Mouse (Mus musculus) MEL (cell line): ENCODE results near the gene Gls. TPM values are rescaled to one million over a fixed set of nuclear protein-coding genes. Genes with fewer than 3 reads are reported as not detected.

Experiments used
- DNase-seq: peaks from one replicate; pipeline ENCODE4 v3.0.0; 2011; ENCODE audit warnings: low read depth, low spot score
- H3K27ac ChIP-seq: 2 replicates; pipeline ENCODE4 v1.5.1; 2012; ENCODE audit warnings: low read depth, mild to moderate bottlenecking, control low read depth, low read length, moderate library complexity; ENCODE audit not compliant: control insufficient read depth
- H3K27me3 ChIP-seq, 2 experiments: fragments of 150-350 bp in 1 of 2; sonication (generic) in 1 of 2; 2 replicates each; pipeline ENCODE4 v1.6.1; 2012; ENCODE audit warnings: low read length in 2 of 2, mild to moderate bottlenecking in 2 of 2, improper control_type of control experiment in 1 of 2, moderate library complexity in 1 of 2; ENCODE audit not compliant: insufficient read depth in 2 of 2, control insufficient read depth in 1 of 2
- H3K36me3 ChIP-seq, 2 experiments: 2 replicates each; pipeline ENCODE4 v1.6.1; 2012 to 2014; ENCODE audit warnings: low read length in 2 of 2, improper control_type of control experiment in 1 of 2, inconsistent platforms in 1 of 2, mild to moderate bottlenecking in 1 of 2; ENCODE audit not compliant: insufficient read depth in 2 of 2, control insufficient read depth in 1 of 2
- H3K4me1 ChIP-seq, 2 experiments: fragments of 150-350 bp in 1 of 2; sonication (generic) in 1 of 2; 2 replicates each; pipeline ENCODE4 v1.6.1; 2012; ENCODE audit warnings: low read length in 2 of 2, improper control_type of control experiment in 1 of 2, mild to moderate bottlenecking in 1 of 2; ENCODE audit not compliant: insufficient read depth in 2 of 2, control insufficient read depth in 1 of 2
- H3K4me3 ChIP-seq, 2 experiments: fragments of 150-350 bp in 1 of 2; sonication (generic) in 1 of 2; 2 replicates each; pipeline ENCODE4 v1.5.1; 2012; ENCODE audit warnings: low read depth in 2 of 2, low read length in 2 of 2, mild to moderate bottlenecking in 2 of 2, moderate library complexity in 2 of 2, control low read depth in 1 of 2, improper control_type of control experiment in 1 of 2; ENCODE audit not compliant: control insufficient read depth in 1 of 2, insufficient read depth in 1 of 2
- H3K79me2 ChIP-seq: 2 replicates; pipeline ENCODE4 v1.6.1; 2012; ENCODE audit warnings: mild to moderate bottlenecking, low read length, moderate library complexity; ENCODE audit not compliant: control insufficient read depth, poor library complexity, insufficient read depth
- H3K9ac ChIP-seq: 2 replicates; pipeline ENCODE4 v1.6.1; 2012; ENCODE audit warnings: low read depth, mild to moderate bottlenecking, control low read depth, low read length, moderate library complexity; ENCODE audit not compliant: control insufficient read depth, poor library complexity, severe bottlenecking
- H3K9me3 ChIP-seq: fragments of 150-350 bp; sonication (generic); replicated peaks from 2 replicates; pipeline ENCODE4 v1.6.1; 2012; ENCODE audit warnings: mild to moderate bottlenecking, low read length, improper control_type of control experiment, moderate library complexity; ENCODE audit not compliant: insufficient read depth
- BHLHE40 ChIP-seq: IDR thresholded peaks from 2 replicates; pipeline ENCODE4 v1.6.1; 2012; ENCODE audit warnings: low read depth, mild to moderate bottlenecking, inconsistent platforms, low read length, improper control_type of control experiment, borderline replicate concordance
- CHD1 ChIP-seq: IDR thresholded peaks from 2 replicates; pipeline ENCODE4 v1.6.1; 2012; ENCODE audit warnings: low read depth, mild to moderate bottlenecking, inconsistent platforms, low read length, improper control_type of control experiment
- CHD2 ChIP-seq: IDR thresholded peaks from 2 replicates; pipeline ENCODE4 v1.6.1; 2011; ENCODE audit warnings: low read length, improper control_type of control experiment
- ELF1 ChIP-seq: IDR thresholded peaks from 2 replicates; pipeline ENCODE4 v1.6.1; 2014; ENCODE audit warnings: low read depth, mild to moderate bottlenecking, inconsistent platforms, low read length, improper control_type of control experiment, moderate library complexity
- EP300 ChIP-seq, 2 experiments: IDR thresholded peaks; 2 replicates each; pipeline ENCODE4 v1.6.1; 2011; ENCODE audit warnings: improper control_type of control experiment in 2 of 2, low read length in 2 of 2, low read depth in 1 of 2, mild to moderate bottlenecking in 1 of 2
- ETS1 ChIP-seq: IDR thresholded peaks from 2 replicates; pipeline ENCODE4 v1.6.1; 2012; ENCODE audit warnings: low read depth, mild to moderate bottlenecking, inconsistent platforms, low read length, improper control_type of control experiment, moderate library complexity
- GABPA ChIP-seq: IDR thresholded peaks from 2 replicates; pipeline ENCODE4 v1.6.1; 2012; ENCODE audit warnings: low read depth, mild to moderate bottlenecking, inconsistent platforms, low read length, improper control_type of control experiment, moderate library complexity
- HCFC1 ChIP-seq: IDR thresholded peaks from 2 replicates; pipeline ENCODE4 v1.6.1; 2012; ENCODE audit warnings: low read depth, mild to moderate bottlenecking, inconsistent platforms, low read length, improper control_type of control experiment, moderate library complexity
- JUND ChIP-seq: IDR thresholded peaks from 2 replicates; pipeline ENCODE4 v1.6.1; 2011; ENCODE audit warnings: low read depth, mild to moderate bottlenecking, improper control_type of control experiment, low read length
- KAT2A ChIP-seq: conservative IDR thresholded peaks from 2 replicates; pipeline ENCODE4 v1.6.1; 2012; ENCODE audit warnings: low read depth, low read length, improper control_type of control experiment, inconsistent platforms
- MAFK ChIP-seq: IDR thresholded peaks from 2 replicates; pipeline ENCODE4 v1.6.1; 2011; ENCODE audit warnings: low read depth, mild to moderate bottlenecking, low read length, improper control_type of control experiment, borderline replicate concordance
- MAX ChIP-seq: IDR thresholded peaks from 2 replicates; pipeline ENCODE4 v1.6.1; 2011; ENCODE audit warnings: low read length, improper control_type of control experiment
- MAZ ChIP-seq: IDR thresholded peaks from 2 replicates; pipeline ENCODE4 v1.6.1; 2012; ENCODE audit warnings: low read depth, mild to moderate bottlenecking, inconsistent platforms, low read length, improper control_type of control experiment
- MEF2A ChIP-seq: IDR thresholded peaks from 2 replicates; pipeline ENCODE4 v1.6.1; 2014; ENCODE audit warnings: low read depth, mild to moderate bottlenecking, inconsistent platforms, low read length, improper control_type of control experiment; ENCODE audit not compliant: poor library complexity, insufficient replicate concordance, severe bottlenecking; ENCODE audit errors: extremely low read depth
- MYC ChIP-seq: IDR thresholded peaks from 2 replicates; pipeline ENCODE4 v1.6.1; 2011; ENCODE audit warnings: low read depth, mild to moderate bottlenecking, low read length, improper control_type of control experiment, moderate library complexity
- NELFE ChIP-seq: IDR thresholded peaks from 2 replicates; pipeline ENCODE4 v1.6.1; 2011; ENCODE audit warnings: low read depth, low read length, improper control_type of control experiment
- POLR2A ChIP-seq, 2 experiments: IDR thresholded peaks; 2 replicates each; pipeline ENCODE4 v1.6.1; 2011 to 2012; ENCODE audit warnings: low read length in 2 of 2, mild to moderate bottlenecking in 2 of 2, control low read depth in 1 of 2, improper control_type of control experiment in 1 of 2, low read depth in 1 of 2, moderate library complexity in 1 of 2; ENCODE audit not compliant: control insufficient read depth in 1 of 2, insufficient read depth in 1 of 2, poor library complexity in 1 of 2
- POLR2AphosphoS5 ChIP-seq: IDR thresholded peaks from 2 replicates; pipeline ENCODE4 v1.6.1; 2012; ENCODE audit warnings: low read depth, borderline replicate concordance, mild to moderate bottlenecking, inconsistent platforms, low read length, moderate library complexity, mixed read lengths
- RAD21 ChIP-seq: IDR thresholded peaks from 2 replicates; pipeline ENCODE4 v1.6.1; 2011; ENCODE audit warnings: mild to moderate bottlenecking, low read depth, low read length, improper control_type of control experiment
- RCOR1 ChIP-seq: IDR thresholded peaks from 2 replicates; pipeline ENCODE4 v1.6.1; 2012; ENCODE audit warnings: low read depth, mild to moderate bottlenecking, inconsistent platforms, low read length, improper control_type of control experiment
- SIN3A ChIP-seq: IDR thresholded peaks from 2 replicates; pipeline ENCODE4 v1.6.1; 2012; ENCODE audit warnings: low read length, improper control_type of control experiment, inconsistent platforms
- TAL1 ChIP-seq: IDR thresholded peaks from 2 replicates; pipeline ENCODE4 v1.6.1; 2012; ENCODE audit warnings: mild to moderate bottlenecking, inconsistent platforms, low read length, moderate library complexity, mixed read lengths
- TBP ChIP-seq: IDR thresholded peaks from 2 replicates; pipeline ENCODE4 v1.8.0; 2011; ENCODE audit warnings: low read depth, low read length, improper control_type of control experiment
- USF1 ChIP-seq: IDR thresholded peaks from 2 replicates; pipeline ENCODE4 v1.6.1; 2014; ENCODE audit warnings: low read depth, mild to moderate bottlenecking, inconsistent platforms, low read length, improper control_type of control experiment, moderate library complexity
- ZC3H11A ChIP-seq: IDR thresholded peaks from 2 replicates; pipeline ENCODE4 v1.6.1; 2012; ENCODE audit warnings: low read depth, mild to moderate bottlenecking, inconsistent platforms, low read length, improper control_type of control experiment
- ZKSCAN1 ChIP-seq: IDR thresholded peaks from 2 replicates; pipeline ENCODE4 v1.6.1; 2012; ENCODE audit warnings: low read depth, mild to moderate bottlenecking, inconsistent platforms, low read length, improper control_type of control experiment, moderate library complexity
- ZMIZ1 ChIP-seq: IDR thresholded peaks from 2 replicates; pipeline ENCODE4 v1.6.1; 2012; ENCODE audit warnings: low read depth, mild to moderate bottlenecking, inconsistent platforms, low read length, improper control_type of control experiment, moderate library complexity
- ZNF384 ChIP-seq: IDR thresholded peaks from 2 replicates; pipeline ENCODE4 v1.6.1; 2012; ENCODE audit warnings: low read depth, mild to moderate bottlenecking, inconsistent platforms, low read length, improper control_type of control experiment
- polyA plus RNA-seq, 2 experiments: library from polyadenylated mRNA; stranded (reverse) in 1 of 2; unstranded in 1 of 2; fragments of >175 nt in 1 of 2; fragments of >200 nt in 1 of 2; gene quantifications; 2 replicates each; pipeline versions ENCODE4 v1.2.1 to v1.2.4; 2012; ENCODE audit warnings: low replicate concordance in 2 of 2, low read depth in 1 of 2; ENCODE audit not compliant: insufficient read length in 2 of 2, insufficient read depth in 1 of 2, missing spikeins in 1 of 2
- total RNA-seq: library from RNA; depleted of rRNA; stranded (reverse); fragments of 300-350 nt; gene quantifications from 2 replicates; pipeline ENCODE4 v1.2.3, GENCODE M21; 2012

Gls gene
- total and polyA plus RNA-seq, 3 experiments = 57.2 to 121 (median 91.9) TPM

DNA sequence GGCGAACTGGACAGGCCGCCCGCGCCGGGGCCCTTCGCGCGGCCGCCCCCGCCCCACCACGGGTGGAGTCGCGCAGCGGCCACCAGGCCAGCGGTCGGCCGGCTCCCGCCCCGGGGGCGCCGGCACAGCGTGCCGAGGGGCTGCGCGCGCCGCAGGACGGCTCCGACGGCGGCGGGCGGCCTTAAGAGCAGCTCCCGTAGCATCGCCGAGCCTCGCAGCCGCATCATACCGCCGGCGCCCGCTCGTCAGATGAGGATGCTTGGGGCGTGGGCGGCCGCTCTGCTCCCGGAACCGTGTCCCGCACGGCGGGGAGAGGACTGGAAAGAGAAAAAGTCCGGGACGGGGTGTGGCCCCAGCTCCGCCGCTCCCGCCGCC, 279 bp downstream of the Gls start:
- no peak for DNase-seq
- Histone ChIP-seq H3K9me3 (no peaks in the 10 kb centered on the region), H3K27ac (peak overlapping the region; percentile 82), H3K4me1 (peaks cover 3 to 13% of the 10 kb centered on the region in 2 experiments; a peak in 3 of 4 replicates), H3K9ac (peak overlapping the region; percentile 99), H3K79me2 (peaks cover 35% of the 10 kb centered on the region), H3K4me3 (peak overlapping the region; percentile 83 to 97), H3K36me3 (peaks cover 0 to 22% of the 10 kb centered on the region in 2 experiments; a peak in 3 of 4 replicates), H3K27me3 (no peaks in the 10 kb centered on the region)
- TF ChIP-seq MAFK (no peak), EP300 (IDR thresholded peaks at IDR 0.05; ENCODE audit: low read depth in 1 of 2, low read length in 2 of 2) (no peak), POLR2AphosphoS5 (no peak), KAT2A (no peak), GABPA (no peak), ZC3H11A (no peak), CHD2 (no peak), MAZ (no peak), POLR2A (IDR thresholded peaks at IDR 0.05; ENCODE audit: control insufficient read depth in 1 of 2, insufficient read depth in 1 of 2, low read depth in 1 of 2, low read length in 2 of 2, poor library complexity in 1 of 2) (no peak; a peak in 1 of 4 replicates), TBP (no peak)

DNA sequence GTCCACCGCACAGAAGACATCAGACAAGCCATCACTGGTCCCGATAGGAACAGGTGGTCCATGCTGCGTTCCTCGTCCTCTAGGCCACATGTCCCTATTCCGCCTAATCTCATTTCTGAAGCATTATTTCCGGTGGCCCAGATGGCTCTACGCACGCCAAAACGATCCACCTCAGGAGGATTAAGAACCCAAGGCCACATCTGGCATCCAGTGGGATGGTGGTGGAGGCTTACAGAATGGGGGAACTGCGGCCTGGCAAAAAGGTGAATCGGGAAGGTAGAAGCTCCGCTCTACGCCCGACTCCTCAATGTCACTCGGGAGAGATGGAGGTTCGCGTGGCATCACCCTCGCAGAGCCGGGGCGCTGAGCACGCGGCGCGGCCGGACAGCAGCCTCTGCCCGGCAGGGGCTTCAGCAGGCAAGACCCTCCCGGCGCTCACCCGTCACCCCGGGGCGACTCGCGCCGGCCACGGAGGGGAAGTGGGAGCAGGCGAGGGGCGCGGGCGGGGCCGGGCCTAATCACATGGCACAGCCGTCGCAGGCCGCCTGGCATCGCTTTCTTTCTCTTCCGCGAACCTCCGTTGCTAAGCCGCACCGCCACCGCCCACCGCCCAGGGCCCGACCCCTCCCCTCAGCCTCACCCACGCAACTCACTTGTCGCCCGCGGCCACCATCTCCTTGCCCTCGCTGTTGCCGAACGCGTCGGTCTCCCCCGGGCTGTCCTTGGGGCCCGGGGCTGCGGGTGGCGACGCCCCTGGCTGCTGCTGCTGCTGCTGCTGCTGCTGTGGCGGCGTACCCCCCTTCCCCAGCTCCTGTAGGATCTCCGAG, 880 bp downstream of the Gls start:
- peaks cover 0 to 25% of the 10 kb centered on the region in 2 experiments; a peak in 3 of 4 replicates for H3K36me3 ChIP-seq
- peak; percentile 81 for DNase-seq
- peak overlapping the region; percentile 83 to 97 for H3K4me3 ChIP-seq
- peak overlapping the region; percentile 82 for H3K27ac ChIP-seq
- H3K79me2 ChIP-seq = peaks cover 38% of the 10 kb centered on the region
- H3K4me1 ChIP-seq = peaks cover 5 to 13% of the 10 kb centered on the region in 2 experiments
- H3K9me3 ChIP-seq = no peaks in the 10 kb centered on the region
- H3K9ac ChIP-seq = peak overlapping the region; percentile 99
- H3K27me3 ChIP-seq = no peaks in the 10 kb centered on the region
- TF ChIP-seq RCOR1 (no peak), ETS1 (peak; percentile 58; the same call in 1 of the 2 replicates), JUND (0 out of 2 replicates have a peak, but pooled peaks have one; percentile 13), TAL1 (peak; percentile 10), MAFK (no peak), CHD2 (no peak), ELF1 (0 out of 2 replicates have a peak, but pooled peaks have one; percentile 31), HCFC1 (peak; percentile 52), MYC (peak; percentile 95), SIN3A (peak; percentile 75), EP300 (IDR thresholded peaks at IDR 0.05; ENCODE audit: low read depth in 1 of 2, low read length in 2 of 2) (peak; percentile 19), MAZ (peak; percentile 73; the same call in 1 of the 2 replicates), GABPA (no peak), RAD21 (no peak), USF1 (peak; percentile 78), TBP (no peak), MAX (peak; percentile 89), ZNF384 (no peak), ZMIZ1 (no peak; the same call in 1 of the 2 replicates), POLR2AphosphoS5 (no peak), NELFE (peak; percentile 41), MEF2A (no peak), CHD1 (0 out of 2 replicates have a peak, but pooled peaks have one; percentile 6), BHLHE40 (no peak), ZKSCAN1 (no peak)
